Mouse (Mus musculus): ENCODE results near the gene Foxi3. TPM values are rescaled to one million over a fixed set of nuclear protein-coding genes. Genes with fewer than 3 reads are reported as not detected.

Gene Foxi3
- polyA plus RNA-seq, 1 experiment from 2014 or later: not detected

- Histone ChIP-seq H3K4me3 (no peak overlapping the region), H3K9ac (no peak overlapping the region), H3K9me3 (no peaks in the 10 kb centered on the region), H3K36me3 (no peaks in the 10 kb centered on the region), H3K27me3 (no peaks in the 10 kb centered on the region), H3K4me1 (no peaks in the 10 kb centered on the region), H3K27ac (no peak overlapping the region), H3K4me2 (no peak overlapping the region)
- ATAC-seq (ENCODE audit: borderline replicate concordance, extremely low read depth, low FRiP score, low TSS enrichment): no peak
- WGBS: 84% methylated on average over 2 of the region's 2 CpGs
These were observed 46.3 kb downstream of the Foxi3 start for GRCm38 (mm10) chr6:71002656-71003055.

GRCm38 (mm10) chr6:71004161-71004560 lies 47.8 kb downstream of the Foxi3 start:
- Histone ChIP-seq H3K4me2 (no peak overlapping the region), H3K4me3 (no peak overlapping the region), H3K36me3 (no peaks in the 10 kb centered on the region), H3K27me3 (no peaks in the 10 kb centered on the region), H3K9me3 (no peaks in the 10 kb centered on the region), H3K9ac (no peak overlapping the region), H3K4me1 (no peaks in the 10 kb centered on the region), H3K27ac (no peak overlapping the region)
- no peak for ATAC-seq (ENCODE audit: borderline replicate concordance, extremely low read depth, low FRiP score, low TSS enrichment)
- 80% methylated on average over 2 of the region's 2 CpGs for WGBS

Other genes with a start within 250 kb of the Foxi3 start
- 2.3 and 2.5 TPM in 2 replicates for gene Rpia, start 164.3 kb upstream of the Foxi3 start, polyA plus RNA-seq (2015; fragmentation: Nextera tagmentation; extraction: Ambion mirVana)
- 10.4 and 11.0 TPM in 2 replicates for gene Eif2ak3, start 112.0 kb upstream of the Foxi3 start, polyA plus RNA-seq (2015; fragmentation: Nextera tagmentation; extraction: Ambion mirVana)
- gene Tex37, start 37.6 kb upstream of the Foxi3 start, polyA plus RNA-seq (2015; fragmentation: Nextera tagmentation; extraction: Ambion mirVana): not detected in 2 replicates
- 7.4 and 8.3 TPM in 2 replicates for gene Thnsl2, start 187.9 kb downstream of the Foxi3 start, polyA plus RNA-seq (2015; fragmentation: Nextera tagmentation; extraction: Ambion mirVana)
- 1.3 and 2.8 TPM in 2 replicates for gene Fabp1, start 243.3 kb downstream of the Foxi3 start, polyA plus RNA-seq (2015; fragmentation: Nextera tagmentation; extraction: Ambion mirVana)

Measured in lung, embryonic 15.5 days (tissue).